Mouse (Mus musculus) heart, adult 2 months (tissue): ENCODE data around the gene D430041D05Rik.

Source experiments
- EP300 ChIP-seq: fragments of 200-500 bp; IDR thresholded peaks from 2 replicates; pipeline ENCODE4 v1.6.1; 2011; ENCODE audit warnings: low read depth, low read length, control low read depth; ENCODE audit not compliant: insufficient read depth
- POLR2A ChIP-seq: fragments of 200-500 bp; IDR thresholded peaks from 2 replicates; pipeline ENCODE4 v1.6.1; 2011; ENCODE audit warnings: mild to moderate bottlenecking, low read depth, low read length, control low read depth; ENCODE audit not compliant: insufficient read depth

GRCm38 (mm10) chr2:104426112-104426511 lies 15.3 kb upstream of the D430041D05Rik start:
- TF ChIP-seq EP300 (no peak), POLR2A (no peak)
